ENCODE assay signal across 8 mouse cellular contexts in the genomic region with DNA sequence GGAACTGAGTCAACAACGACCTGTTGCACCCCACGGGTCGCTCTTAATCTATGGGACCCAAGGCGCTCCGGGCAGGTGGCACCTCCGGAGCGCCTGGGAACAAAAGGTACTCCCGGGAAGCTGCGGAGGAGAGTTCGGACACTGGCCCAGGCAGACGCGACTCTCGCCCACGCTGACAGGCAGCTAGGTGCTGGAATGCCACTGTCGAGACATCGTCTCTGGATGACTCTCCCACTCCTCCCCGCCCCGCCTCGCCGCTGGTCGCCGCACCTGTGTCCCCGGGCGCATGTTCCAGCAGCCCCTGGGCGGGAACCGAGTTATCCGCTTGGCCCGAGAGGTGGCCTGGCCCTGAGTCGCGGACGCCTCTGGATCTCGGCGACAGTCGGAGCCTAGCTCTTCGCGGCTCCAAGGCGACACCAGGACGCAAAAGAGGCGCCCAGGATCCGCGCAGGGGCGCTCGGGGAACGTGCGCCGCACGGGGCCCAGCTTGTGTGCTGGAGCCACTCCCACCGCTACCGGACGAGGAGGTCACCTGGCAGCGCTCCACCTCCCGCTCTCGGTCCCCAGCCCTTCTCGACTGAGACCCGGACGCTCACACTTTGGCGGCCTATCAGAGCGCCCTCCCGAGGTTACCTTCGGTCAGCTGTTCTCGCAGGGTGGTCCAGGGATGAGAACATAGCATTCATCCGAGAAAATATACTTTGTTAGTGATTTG. TPM values are rescaled to one million over a fixed set of nuclear protein-coding genes. Genes with fewer than 3 reads are reported as not detected.
DNase-seq lines count a peak whose midpoint lies in the region; ATAC-seq and TF ChIP-seq lines count a peak whose summit lies in the region.

A gene (minus strand): TSS at position 601 of the 715 bp plus-strand sequence.

- peak within 1 kb of the TSS; percentile 99 for H3K4me2 ChIP-seq in hindbrain, embryonic 12.5 days (replicated peaks)

- H3K27me3 ChIP-seq in hindbrain, embryonic 12.5 days, result peaks cover 26% of the 10 kb centered on the region

- peak within 1 kb of the TSS; percentile 75 to 84 for H3K4me3 ChIP-seq in ES-E14 (ENCODE audit: insufficient read depth in 1 of 2, low read depth in 1 of 2, low read length in 2 of 2, poor library complexity in 1 of 2, severe bottlenecking in 1 of 2)
- H3K4me3 ChIP-seq in hindbrain, embryonic 12.5 days, result peak within 1 kb of the TSS; percentile 51
- peak within 1 kb of the TSS; percentile 45 for H3K4me3 ChIP-seq in macrophage (ENCODE audit: inconsistent target)

- H3K9me3 ChIP-seq in ES-E14 (ENCODE audit: control insufficient read depth, insufficient read depth, low read depth, low read length), result no peaks in the 10 kb centered on the region
- H3K9me3 ChIP-seq in hindbrain, embryonic 12.5 days (replicated peaks), result no peaks in the 10 kb centered on the region

- no peaks in the 10 kb centered on the region for H3K79me2 ChIP-seq in macrophage (ENCODE audit: inconsistent target)

- H3K4me1 ChIP-seq in ES-E14 (ENCODE audit: control insufficient read depth in 2 of 2, insufficient read depth in 2 of 2, low read length in 2 of 2, poor library complexity in 1 of 2), result peaks cover 5 to 12% of the 10 kb centered on the region in 2 experiments; a peak in 1 of 4 replicates
- H3K4me1 ChIP-seq in hindbrain, embryonic 12.5 days, result peaks cover 10% of the 10 kb centered on the region

- DNase-seq in ES-E14 (ENCODE audit: low read depth, low spot score), result peak; percentile 80
- peak; percentile 13 for DNase-seq in cerebellum, adult 8-10 months
- peak; percentile 7 to 30 for DNase-seq in frontal cortex, postnatal 14 days (ENCODE audit: low spot score in 2 of 2)
- DNase-seq in left cerebral cortex, adult 8-10 months (ENCODE audit: low spot score in 2 of 2), result peak; percentile 3 to 11
- DNase-seq in retina, postnatal 7 days (ENCODE audit: low read depth, low spot score), result peak; percentile 28
- DNase-seq in thymus, postnatal 4 days, result peak; percentile 77

- H3K36me3 ChIP-seq in ES-E14 (ENCODE audit: control insufficient read depth, insufficient read depth, low read length, poor library complexity, severe bottlenecking) (peaks cover 2% of the 10 kb centered on the region), macrophage (ENCODE audit: inconsistent target) (no peaks in the 10 kb centered on the region)
- H3K36me3 ChIP-seq in hindbrain, embryonic 12.5 days, result no peaks in the 10 kb centered on the region

- H3K9ac ChIP-seq in ES-E14 (ENCODE audit: insufficient read depth, low read depth, low read length, poor library complexity, severe bottlenecking), result peak within 1 kb of the TSS; percentile 84
- H3K9ac ChIP-seq in hindbrain, embryonic 12.5 days, result peak within 1 kb of the TSS; percentile 57; the same call in 1 of the 2 replicates

- WGBS in hindbrain, embryonic 12.5 days, result under 1% methylated on average over 61 of the region's 62 CpGs
- WGBS in macrophage (ENCODE audit: missing documents), result under 1% methylated on average over 62 of the region's 62 CpGs

- H3K27ac ChIP-seq in ES-E14 (ENCODE audit: insufficient read depth, low read depth, low read length, poor library complexity, severe bottlenecking) (peak within 1 kb of the TSS; percentile 30; the same call in 1 of the 2 replicates), macrophage (peak within 1 kb of the TSS; percentile 27; the same call in 1 of the 2 replicates)
- no peak within 1 kb of the TSS for H3K27ac ChIP-seq in hindbrain, embryonic 12.5 days

- peak; percentile 72 for ATAC-seq in hindbrain, embryonic 12.5 days (ENCODE audit: low FRiP score)

- in situ Hi-C loops in ES-E14 (cut with MboI; ENCODE audit: low sequenced_read_pairs in 2 of 2, unreplicated experiment in 2 of 2), result no loop called here

TF ChIP-seq in ES-E14, 5 proteins besides CTCF, POLR2A, EP300 and RAD21:
- TF ChIP-seq ZNF384 (IDR thresholded peaks at IDR 0.05; ENCODE audit: low read depth, low read length), result no peak
- no peak for TF ChIP-seq ZC3H11A (IDR thresholded peaks at IDR 0.05; ENCODE audit: borderline replicate concordance, low read depth, low read length)
- 0 out of 2 replicates have a peak, but pooled peaks have one; percentile 43 for TF ChIP-seq HCFC1 (IDR thresholded peaks at IDR 0.05; ENCODE audit: borderline replicate concordance, insufficient read depth, low read length)
- no peak for TF ChIP-seq CHD2 (IDR thresholded peaks at IDR 0.05; ENCODE audit: low read depth, low read length)
TF ChIP-seq in ES-E14: peak in this region for 1.

RNA-seq across cellular contexts. Expression of the gene that starts here (rescaled TPM):
- total RNA-seq in ES-E14 (2012; rRNA removed), result 45.4 and 61.6 TPM in 2 replicates
- 1.6 TPM in 2 replicates for polyA plus RNA-seq in hindbrain, embryonic 12.5 days (2016; fragmentation: Nextera tagmentation; extraction: Ambion mirVana)
- 1 to 10 TPM in 2 of 4 experiments, under 1 TPM in 2; 0.24 to 1.2 (median 0.91) TPM for total RNA-seq in left cerebral cortex, adult 8-10 months (2022)
- 1 to 10 TPM in 16 of 26 experiments, under 1 TPM in 10; 0.25 to 9.6 (median 1.4) TPM for total RNA-seq in macrophage (2018; cell fraction: chromatin; rRNA removed)
- total RNA-seq in macrophage (2018; cell fraction: cytosol; rRNA removed), result 1 to 10 TPM in 20 of 26 experiments, under 1 TPM in 6; 0.59 to 6.7 (median 1.4) TPM
- total RNA-seq in macrophage (2018; cell fraction: nucleus; rRNA removed), result 1 to 10 TPM in 22 of 26 experiments, under 1 TPM in 4; 0.49 to 8.2 (median 1.7) TPM
- polyA plus RNA-seq in macrophage (2018), result 0.24 to 1.00 TPM (median 0.80 TPM) in 3 replicates

Comparison
In these comparisons a context has a peak if more than half of its experiments do, and no peak if none do; other contexts are left out.
1. RNA of the gene that starts here (total RNA-seq): 45.4 to 61.6 TPM in ES-E14; 0.24 to 1.2 TPM in left cerebral cortex, adult 8-10 months; every median in the first group is over 10 times any median in the second.
2. DNase-seq: peak in every context shown above with its lines; median percentile 80 in ES-E14; 77 in thymus, postnatal 4 days; 28 in retina, postnatal 7 days; 18 in frontal cortex, postnatal 14 days; 13 in cerebellum, adult 8-10 months; 7 in left cerebral cortex, adult 8-10 months.
3. Peak in every context shown above with its lines, with median percentiles within 50 percentile points of each other: H3K4me3 ChIP-seq.